Mouse (Mus musculus): ENCODE data around the gene Cab39l.
"Not testable (repeated sequence)": the region's sequence is repeated elsewhere in the genome, so short reads cannot be mapped to it uniquely, and the experiment has no call there.

The Cab39l gene

DNA sequence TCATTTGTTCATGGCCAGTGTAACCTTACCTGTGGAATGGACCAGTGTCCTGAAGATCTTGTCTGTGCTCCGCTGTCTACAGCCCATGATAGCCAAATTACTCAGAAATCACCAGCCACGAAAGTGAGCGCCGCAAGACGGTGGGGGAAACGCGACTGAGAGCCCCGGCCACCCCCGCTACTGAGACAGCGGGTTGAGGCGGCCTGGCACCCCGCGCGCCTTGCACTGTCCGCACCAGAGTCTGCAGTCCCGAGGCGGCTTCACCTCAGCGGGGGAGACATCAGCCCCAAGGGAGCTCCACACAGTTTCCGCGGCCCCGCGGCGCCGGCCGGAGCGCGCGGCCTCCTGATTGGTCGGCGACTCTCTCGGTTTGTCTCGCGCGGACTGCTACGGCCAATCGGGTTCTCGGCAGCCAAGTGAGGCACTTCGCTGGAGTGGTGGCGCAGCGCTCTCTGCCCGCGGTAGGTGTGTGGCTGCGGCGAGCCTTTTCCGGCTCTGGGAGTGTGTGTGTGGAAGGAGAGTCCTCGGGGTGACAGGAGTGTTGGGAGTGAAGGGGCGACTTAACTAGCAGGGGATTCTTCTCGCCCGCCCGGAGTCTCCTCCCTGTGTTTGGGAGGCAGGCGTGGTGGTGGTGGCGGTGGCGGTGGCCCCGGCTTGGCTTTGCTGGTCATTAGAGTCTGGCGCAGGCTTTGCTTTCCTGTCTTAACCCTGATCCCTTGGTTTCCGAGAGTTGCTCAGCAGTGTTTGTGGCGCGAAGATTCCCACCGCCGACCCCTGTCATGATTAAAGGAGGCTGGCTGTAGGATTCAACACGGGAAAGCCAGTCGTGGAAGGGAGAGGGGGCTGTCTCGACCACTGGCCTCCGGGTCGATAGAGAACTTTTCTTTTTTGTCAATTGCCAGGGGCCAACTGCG lies at the start of gene Cab39l, which contains the start of gene Setdb2:
Gene Cab39l (plus strand): TSS at position 415 of the 914 bp plus-strand sequence.
Gene Setdb2 (minus strand): TSS at position 327 of the 914 bp plus-strand sequence.
- peak; percentile 95 for DNase-seq (ENCODE audit: low spot score)

DNA sequence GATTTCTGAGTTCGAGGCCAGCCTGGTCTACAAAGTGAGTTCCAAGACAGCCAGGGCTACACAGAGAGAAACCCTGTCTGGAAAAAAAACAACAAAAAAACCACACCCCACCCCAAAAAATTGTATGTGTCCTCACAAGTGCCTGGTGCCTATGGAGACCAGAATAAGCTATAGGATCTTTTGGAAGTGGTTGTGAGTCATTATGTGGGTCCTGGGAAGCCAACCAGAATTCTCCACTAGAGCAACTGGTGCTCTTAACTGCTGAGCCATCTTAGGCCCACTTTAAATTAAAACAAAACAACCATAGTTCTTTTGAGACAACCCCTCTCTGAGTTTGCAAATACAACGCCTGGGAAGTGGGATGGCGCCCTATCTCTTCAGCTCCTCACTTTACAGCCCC lies 45.5 kb upstream of the Cab39l start, which contains the start of gene Phf11c:
Gene Phf11c (minus strand): TSS at position 101 of the 400 bp plus-strand sequence.
- DNase-seq (ENCODE audit: low spot score), result no peak

DNA sequence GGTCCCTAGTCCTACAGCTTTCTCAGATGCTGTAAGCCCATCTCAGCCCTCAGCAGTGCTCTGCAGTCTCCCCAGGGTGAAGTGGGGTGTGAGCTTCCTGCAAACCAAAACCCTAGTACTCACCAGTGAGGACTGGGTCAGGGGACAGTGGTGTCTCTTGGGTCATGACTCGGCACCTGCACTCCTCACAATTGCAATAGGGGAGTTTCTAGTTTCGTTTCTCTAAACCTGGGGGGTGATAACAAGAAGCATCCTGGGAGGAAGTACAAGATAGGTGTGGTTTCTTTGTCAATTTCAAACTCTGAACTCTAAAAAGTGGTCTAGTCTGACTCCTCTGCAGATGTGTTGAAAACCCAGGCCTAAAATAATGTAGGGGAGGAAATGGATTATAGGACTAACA lies 43.8 kb upstream of the Cab39l start:
- no peak for DNase-seq (ENCODE audit: low spot score)

DNA sequence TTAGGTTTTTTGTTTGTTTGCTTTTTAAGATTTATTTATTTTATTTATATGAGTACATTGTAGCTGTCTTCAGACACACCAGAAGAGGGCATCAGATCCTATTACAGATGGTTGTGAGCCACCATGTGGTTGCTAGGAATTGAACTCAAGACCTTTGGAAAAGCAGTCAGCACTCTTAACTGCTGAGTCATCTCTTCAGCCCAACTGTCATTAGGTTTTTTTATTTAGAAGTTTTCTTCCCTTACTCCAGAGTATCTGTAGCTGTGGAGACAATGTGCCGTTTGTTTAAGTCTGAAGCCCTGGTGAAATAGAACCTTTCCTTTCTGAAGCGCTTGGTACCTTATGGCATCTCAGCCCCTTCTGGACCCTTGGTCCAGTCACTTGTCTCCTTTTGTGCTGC lies 25.8 kb upstream of the Cab39l start:
- DNase-seq (ENCODE audit: low spot score), result not testable (repeated sequence)

DNA sequence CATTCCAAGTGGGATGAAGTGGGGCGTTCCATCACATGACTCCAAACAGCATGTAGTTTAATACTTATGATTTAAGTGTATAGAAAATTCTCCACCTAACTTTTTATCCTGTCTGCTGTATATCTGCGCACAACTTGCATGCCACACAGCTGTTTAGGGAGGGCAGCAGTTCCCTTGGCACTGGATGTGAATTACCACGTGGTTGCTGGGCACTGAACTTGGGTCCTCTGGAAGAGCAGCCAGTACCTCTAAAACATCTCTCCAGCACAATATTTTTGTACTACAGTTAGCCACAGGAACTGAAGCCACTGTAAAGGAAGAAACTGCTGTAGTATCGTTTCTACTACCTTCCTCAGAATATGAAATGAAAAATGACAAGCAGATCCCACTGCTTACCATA lies 22.6 kb upstream of the Cab39l start:
- DNase-seq (ENCODE audit: low spot score), result no peak

DNA sequence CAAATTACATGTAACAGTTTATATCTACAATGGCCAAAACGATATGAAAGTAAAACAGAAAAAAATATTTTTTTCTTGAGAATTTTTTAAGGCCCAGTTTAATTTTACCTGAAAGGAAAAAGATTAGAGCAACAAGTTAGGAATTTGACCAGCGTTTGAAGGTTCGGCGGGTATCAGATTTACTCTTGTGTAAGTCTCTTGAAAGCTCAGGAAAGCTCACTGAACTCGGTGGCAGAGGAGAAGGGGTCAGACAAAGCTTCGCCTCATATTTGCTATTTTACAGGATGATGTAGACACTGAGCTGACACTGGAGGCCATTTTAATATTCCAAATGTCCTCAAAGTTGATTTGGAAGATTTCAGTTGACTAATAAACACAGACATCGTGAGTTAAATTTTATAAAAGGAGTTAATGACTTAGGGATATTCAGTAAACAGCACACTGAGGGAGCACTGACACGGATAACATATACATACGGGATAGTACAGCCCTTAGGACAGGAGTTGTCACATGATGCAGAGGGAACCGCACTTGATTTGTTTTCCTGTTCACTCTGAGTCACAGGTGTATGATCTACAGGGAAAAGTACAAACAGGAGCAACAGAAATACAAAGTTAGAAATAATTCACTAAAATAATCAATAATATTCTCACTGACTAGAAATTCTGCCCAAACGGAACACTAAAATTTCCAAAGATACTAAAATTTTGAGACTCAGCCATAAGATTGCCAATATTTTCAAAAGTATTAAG lies 17.7 kb upstream of the Cab39l start:
- no peak for DNase-seq (ENCODE audit: low spot score)

DNA sequence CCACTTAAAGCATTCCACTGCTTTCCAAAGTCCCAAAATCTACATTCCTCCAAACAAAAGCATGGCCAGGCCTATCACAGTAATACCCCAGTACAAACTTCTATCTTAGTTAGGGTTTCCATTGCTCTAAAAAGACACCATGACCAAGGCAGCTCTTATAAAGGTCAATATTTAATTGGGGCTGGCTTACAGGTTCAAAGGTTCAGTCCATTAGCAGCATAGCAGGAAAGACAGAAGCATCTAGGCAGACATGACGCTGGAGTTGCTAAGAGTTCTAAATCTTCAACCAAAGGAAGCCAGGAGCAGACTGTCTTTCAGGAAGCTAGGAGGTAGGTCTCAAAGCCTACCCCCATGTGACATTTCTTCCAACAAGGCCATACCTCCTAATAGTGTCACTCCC lies 10.2 kb upstream of the Cab39l start:
- no peak for DNase-seq (ENCODE audit: low spot score)

DNA sequence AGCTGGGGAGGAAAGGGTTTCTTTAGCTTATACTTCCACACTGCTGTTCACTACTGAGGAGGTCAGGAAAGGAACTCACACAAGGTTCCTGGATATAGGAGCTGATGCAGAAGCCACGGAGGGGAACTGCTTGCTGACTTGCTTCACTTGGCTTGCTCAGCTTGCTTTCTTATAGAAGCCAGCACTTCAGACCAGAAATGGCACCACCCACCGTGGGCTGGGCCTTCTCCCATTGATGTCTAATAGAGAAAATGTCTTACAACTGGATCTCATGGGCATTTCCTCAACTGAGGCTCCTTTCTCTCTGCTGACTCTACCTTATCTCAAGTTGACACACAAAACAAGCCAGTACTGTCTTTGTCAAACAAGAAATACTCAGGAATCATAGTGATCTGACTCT lies 6.9 kb upstream of the Cab39l start:
- no peak for DNase-seq (ENCODE audit: low spot score)

DNA sequence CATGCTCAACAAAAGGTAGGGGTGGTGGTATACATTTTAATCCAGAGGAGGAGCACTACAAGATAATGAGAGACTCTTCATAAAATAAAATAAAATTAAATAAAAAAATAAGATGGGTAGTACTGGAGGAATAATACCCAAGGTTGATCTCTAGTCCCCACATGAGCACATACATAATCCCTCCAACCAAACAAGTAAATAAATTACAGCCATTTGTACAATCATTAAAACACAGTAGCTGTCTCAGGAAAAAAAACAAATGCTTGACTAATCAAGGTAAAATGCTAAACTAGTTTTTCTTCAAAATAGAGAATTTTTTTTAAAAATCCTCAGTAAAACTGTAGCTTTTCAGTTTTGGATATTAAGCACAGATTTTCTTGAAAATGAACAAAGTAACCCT lies 5.6 kb upstream of the Cab39l start:
- no peak for DNase-seq (ENCODE audit: low spot score)

DNA sequence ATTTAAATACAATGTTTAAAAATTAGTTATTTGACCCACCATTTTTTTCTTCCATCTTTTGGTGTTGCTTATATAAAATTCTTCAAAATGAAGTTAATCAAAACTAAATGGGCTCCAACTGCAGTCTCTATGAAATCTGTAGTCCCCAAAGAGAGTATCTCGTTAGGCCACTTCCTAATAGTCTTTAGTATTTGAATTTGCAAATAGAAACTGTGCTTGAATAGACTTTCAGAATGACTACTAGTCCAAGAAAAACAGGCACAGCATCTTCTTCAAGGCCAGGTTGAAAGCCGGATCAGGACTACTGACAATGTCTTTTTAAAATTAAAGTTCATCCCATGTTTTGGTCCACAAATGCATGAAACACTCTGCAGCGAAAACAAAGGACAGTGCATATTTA lies 3.4 kb upstream of the Cab39l start:
- no peak for DNase-seq (ENCODE audit: low spot score)

DNA sequence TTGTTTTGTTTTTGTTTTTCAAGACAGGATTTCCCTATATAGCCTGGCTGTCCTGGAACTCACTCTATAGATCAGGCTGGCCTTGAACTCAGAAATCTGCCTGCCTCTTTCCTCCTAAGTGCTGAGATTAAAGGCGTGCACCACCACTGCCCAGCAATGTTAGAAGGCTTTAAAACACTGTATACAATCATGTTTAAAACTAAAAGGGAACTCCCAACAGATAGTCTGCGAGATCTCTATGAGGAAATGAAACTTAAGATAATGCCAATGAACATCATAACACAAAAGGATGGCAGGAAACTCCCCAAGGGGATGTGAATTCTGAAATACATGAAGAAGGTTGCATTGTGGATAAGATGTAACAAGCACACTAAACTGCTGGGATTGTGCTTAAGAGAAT lies 2.3 kb upstream of the Cab39l start:
- no peak for DNase-seq (ENCODE audit: low spot score)

DNA sequence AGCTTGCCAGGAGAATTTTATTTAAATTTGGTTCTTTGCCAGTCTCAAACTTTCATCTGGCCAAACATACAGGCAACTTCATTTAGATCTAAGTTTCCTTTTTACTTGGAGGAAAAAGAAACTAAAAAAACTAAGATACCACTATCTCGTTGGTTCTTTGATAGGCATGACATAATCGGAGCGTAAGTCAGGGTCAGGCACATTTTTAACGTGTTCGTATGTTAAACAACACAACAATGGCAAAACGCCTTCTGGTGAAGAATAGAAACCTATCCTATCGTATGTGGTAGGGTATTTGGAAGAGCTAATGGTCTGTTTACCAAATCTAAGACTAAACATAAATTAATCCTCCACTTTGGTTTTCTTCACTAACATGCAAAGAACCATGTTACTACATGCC lies 733 bp upstream of the Cab39l start:
- no peak for DNase-seq (ENCODE audit: low spot score)

DNA sequence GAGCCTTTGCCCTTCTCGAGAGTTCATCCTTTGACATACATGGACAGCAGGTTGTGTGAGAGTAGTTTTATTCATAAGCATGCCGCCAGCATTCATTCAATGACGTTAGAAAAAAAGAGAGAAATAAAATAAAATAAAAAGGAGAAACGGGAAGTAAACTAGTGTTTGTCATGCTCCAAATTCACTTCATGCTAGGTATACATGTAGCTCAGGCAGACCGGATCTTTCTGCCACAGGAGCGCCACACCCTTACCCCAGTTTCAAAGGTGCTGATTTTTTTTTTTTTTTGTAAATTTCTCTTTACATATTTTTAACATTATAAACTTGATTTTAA lies 667 bp downstream of the Cab39l start:
- no peak for DNase-seq (ENCODE audit: low spot score)

DNA sequence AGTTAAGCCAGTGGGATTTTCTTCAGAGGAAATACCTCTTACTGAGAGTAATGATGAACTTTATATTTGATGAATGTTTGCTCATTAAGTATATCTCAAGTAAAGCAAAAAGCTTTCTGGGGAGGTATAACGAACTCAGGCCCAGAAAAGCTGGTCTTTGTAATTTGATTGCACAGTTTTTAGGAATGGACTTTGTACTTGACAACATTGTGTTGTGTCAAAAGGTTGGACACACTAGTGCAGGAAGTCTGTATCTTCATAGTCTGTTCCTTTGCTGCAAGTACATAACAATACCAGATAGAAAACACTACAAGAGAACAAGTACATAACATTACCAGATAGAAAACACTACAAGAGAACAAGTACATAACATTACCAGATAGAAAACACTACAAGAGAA lies 4.6 kb downstream of the Cab39l start:
- DNase-seq (ENCODE audit: low spot score), result no peak

DNA sequence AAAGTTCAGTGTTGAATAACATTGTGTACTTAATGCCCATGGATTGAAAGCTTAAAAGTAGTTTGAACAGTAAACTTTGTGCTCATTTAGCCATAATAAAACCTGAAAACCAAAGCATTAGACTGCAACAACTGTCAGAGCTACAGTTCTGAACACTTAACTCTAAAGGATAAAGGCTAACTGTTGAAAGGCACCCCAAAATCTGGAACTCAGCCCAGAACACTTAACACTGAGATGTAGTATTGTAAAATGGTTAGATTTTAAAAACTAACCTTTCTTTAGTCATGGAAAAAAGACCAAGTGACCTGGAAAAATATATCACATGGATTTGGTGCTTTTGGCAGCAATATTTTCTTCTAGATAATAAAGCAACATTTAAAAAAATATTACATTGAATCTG lies 7.2 kb downstream of the Cab39l start:
- DNase-seq (ENCODE audit: low spot score), result no peak

DNA sequence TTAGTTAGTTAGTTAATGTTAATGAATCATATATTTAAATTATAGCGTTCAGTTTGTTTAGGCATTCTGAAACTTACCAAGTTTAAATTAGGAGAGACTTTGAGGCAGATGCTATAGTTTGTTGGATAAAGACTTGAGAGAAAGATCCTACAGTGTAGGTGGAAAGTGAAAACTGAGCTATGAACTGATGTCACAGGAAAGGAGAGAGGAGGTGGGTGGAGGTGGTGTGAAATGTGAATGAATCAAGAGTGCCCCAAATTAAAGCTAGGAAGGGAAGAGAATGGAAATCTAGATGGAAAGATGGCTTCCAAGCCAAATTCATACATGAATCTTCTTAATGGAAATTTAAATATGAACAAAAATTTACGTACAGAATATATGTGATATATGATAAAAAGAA lies 25.7 kb downstream of the Cab39l start:
- DNase-seq (ENCODE audit: low spot score), result no peak

DNA sequence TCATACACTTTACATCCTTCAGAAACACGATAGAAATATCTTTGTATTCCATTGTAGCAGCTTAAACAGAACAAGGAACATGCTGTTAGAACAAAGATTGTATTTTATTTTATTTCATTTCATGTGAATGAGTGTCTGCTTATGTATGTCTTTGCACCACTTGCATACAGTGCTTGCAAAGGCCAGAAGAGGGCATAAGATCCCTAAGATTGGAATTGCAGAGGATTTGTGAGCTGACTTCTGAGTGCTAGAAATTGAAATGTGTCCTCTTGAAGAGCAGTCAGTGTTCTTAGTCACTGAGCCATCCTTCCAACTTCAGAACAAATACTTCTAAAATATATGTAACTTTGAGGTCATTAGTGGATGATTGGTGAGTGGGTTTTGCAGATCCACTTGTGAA lies 27.0 kb downstream of the Cab39l start:
- peak; percentile 17 for DNase-seq (ENCODE audit: low spot score)

DNA sequence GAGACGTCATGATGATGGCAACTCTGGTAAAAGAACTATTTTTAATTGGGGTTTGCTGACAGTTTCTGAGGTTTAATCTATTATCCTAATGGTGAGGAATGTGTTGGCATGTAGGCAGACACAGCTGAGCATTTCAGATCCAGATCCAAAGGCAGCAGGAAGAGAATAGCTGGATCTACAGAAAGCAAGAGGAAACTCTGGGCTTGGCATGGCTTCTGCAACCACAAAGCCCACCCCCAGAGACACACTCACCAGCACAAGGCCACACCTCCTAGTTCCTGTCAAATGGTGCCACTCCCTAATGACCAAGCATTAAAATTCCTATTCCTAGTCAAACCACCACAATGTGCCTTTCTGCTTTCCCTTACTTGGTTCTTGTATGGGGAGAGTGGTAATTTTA lies 30.0 kb downstream of the Cab39l start:
- DNase-seq (ENCODE audit: low spot score), result no peak

DNA sequence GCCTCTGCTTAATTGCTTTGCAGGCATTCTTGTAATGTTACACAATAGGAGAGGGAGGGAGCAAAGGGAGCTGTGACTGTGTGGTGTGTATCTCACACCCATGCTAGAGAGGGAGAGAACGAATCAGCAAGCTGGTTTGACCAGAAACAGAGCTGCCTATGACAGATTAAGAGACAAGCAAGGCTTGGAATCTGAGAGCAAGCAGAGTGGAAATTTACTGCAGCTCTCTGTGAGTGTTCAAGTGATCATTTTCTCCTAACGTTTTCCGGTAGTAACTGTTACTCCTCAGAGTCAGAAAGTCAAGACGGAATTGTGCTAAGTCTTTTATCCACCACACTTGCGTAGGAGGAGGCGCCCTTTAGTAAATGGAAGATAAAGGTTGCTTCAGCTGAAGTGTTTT lies 37.9 kb downstream of the Cab39l start:
- peak; percentile 30 for DNase-seq (ENCODE audit: low spot score)

DNA sequence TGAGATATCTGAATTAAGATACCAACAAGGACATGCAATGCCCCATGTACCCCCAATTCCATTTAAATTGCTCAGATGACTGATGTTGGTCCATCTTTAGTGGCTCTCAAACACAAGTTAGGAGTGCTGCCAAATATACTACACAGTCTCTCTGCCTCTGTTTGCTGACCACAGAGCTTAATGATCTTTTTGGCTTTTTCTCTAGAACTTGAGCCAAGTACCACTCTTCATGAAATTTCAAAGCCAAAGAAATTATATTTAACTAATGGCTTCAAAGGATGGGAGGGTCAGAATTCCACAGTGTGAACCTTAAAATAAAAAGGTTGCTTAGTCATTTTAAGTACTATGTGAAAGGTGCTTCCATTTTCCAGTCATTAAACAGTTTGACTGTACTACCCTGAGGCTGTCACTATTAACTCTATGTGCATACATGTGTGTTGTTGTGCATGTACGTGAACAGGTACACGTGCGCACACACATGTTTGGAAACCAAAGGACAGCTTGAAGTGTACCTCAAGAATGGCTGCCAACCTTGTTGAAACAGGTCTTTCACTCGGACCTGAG lies 44.6 kb downstream of the Cab39l start:
- DNase-seq (ENCODE audit: low spot score), result no peak

DNA sequence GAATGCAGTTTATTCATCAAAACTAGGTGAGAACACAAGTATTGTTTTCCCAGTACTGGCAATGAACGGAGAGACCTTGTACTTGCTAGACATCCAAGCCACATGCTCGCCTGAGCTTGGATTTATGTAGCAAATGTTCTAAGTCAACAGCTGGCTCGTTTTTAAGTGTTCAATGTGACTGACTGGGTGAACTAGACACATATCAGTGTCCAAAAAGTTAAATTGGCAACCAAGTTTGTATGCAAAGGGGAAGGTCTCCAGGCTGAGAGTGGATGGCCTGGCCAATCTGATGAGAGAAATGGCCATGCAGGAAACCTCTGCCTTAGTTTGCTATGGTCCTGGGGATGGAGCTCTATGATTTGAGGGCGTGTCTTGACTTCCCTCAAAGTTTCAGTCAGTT lies 51.6 kb downstream of the Cab39l start:
- DNase-seq (ENCODE audit: low spot score), result no peak

DNA sequence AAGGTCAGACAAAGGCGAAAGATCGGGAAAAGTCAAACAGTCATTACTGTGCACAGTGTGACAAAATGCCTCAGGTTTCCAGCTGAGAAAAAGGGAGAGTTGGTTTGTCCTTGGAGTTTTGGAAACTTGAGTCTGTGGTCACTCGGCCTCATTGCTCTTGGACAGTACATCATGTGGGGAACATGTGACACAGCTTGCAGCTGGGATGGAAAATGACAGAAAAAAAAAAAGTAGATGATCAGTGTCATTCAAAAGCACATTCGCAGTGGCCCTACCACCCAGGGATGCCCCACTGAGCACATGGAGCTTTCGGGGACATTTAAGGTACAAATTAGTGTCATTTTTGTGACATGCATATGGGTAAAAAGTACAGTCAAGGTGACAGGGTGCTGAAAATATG lies 57.2 kb downstream of the Cab39l start:
- DNase-seq (ENCODE audit: low spot score), result no peak

DNA sequence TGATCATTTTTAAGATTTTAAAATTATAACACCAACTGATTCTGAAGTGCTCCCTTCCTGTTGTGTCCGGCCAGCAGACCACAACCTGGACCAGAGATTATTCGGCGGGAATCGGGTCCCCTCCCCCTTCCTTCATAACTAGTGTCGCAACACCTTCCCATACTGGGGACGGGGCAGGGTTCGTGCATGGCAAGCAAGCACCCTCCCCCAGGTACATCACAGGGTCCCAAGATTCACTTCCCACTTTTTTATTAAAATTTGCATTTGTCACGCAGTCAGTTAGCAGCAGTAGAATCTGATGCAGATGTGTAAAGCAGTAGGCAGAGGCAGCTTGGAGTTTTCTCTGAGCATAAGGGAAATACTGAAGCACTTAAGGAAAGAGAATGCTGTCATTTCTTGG lies 64.1 kb downstream of the Cab39l start:
- DNase-seq (ENCODE audit: low spot score), result no peak

All from layer of hippocampus, adult 11-12 months (tissue).